Mouse (Mus musculus) MEL (cell line): ENCODE measurements around the gene Acoxl.

Experiments
- BHLHE40 ChIP-seq: IDR thresholded peaks from 2 replicates; pipeline ENCODE4 v1.6.1; 2012; ENCODE audit warnings: low read depth, mild to moderate bottlenecking, inconsistent platforms, low read length, improper control_type of control experiment, borderline replicate concordance
- CHD1 ChIP-seq: IDR thresholded peaks from 2 replicates; pipeline ENCODE4 v1.6.1; 2012; ENCODE audit warnings: low read depth, mild to moderate bottlenecking, inconsistent platforms, low read length, improper control_type of control experiment
- CHD2 ChIP-seq: IDR thresholded peaks from 2 replicates; pipeline ENCODE4 v1.6.1; 2011; ENCODE audit warnings: low read length, improper control_type of control experiment
- CTCF ChIP-seq, 3 experiments: IDR thresholded peaks in 2 of 3; conservative IDR thresholded peaks in 1 of 3; 2 replicates each; pipeline ENCODE4 v1.5.1; 2011 to 2012; ENCODE audit warnings: low read length in 3 of 3, low read depth in 2 of 3, mild to moderate bottlenecking in 2 of 3, improper control_type of control experiment in 1 of 3, inconsistent platforms in 1 of 3, mixed read lengths in 1 of 3, moderate library complexity in 1 of 3; ENCODE audit not compliant: control insufficient read depth in 1 of 3, insufficient read depth in 1 of 3, poor library complexity in 1 of 3, severe bottlenecking in 1 of 3
- EP300 ChIP-seq, 2 experiments: IDR thresholded peaks; 2 replicates each; pipeline ENCODE4 v1.6.1; 2011; ENCODE audit warnings: improper control_type of control experiment in 2 of 2, low read length in 2 of 2, low read depth in 1 of 2, mild to moderate bottlenecking in 1 of 2
- ETS1 ChIP-seq: IDR thresholded peaks from 2 replicates; pipeline ENCODE4 v1.6.1; 2012; ENCODE audit warnings: low read depth, mild to moderate bottlenecking, inconsistent platforms, low read length, improper control_type of control experiment, moderate library complexity
- JUND ChIP-seq: IDR thresholded peaks from 2 replicates; pipeline ENCODE4 v1.6.1; 2011; ENCODE audit warnings: low read depth, mild to moderate bottlenecking, improper control_type of control experiment, low read length
- MXI1 ChIP-seq: IDR thresholded peaks from 2 replicates; pipeline ENCODE4 v1.6.1; 2011; ENCODE audit warnings: mild to moderate bottlenecking, low read depth, low read length, improper control_type of control experiment
- POLR2A ChIP-seq, 2 experiments: IDR thresholded peaks; 2 replicates each; pipeline ENCODE4 v1.6.1; 2011 to 2012; ENCODE audit warnings: low read length in 2 of 2, mild to moderate bottlenecking in 2 of 2, control low read depth in 1 of 2, improper control_type of control experiment in 1 of 2, low read depth in 1 of 2, moderate library complexity in 1 of 2; ENCODE audit not compliant: control insufficient read depth in 1 of 2, insufficient read depth in 1 of 2, poor library complexity in 1 of 2
- TCF12 ChIP-seq: IDR thresholded peaks from 2 replicates; pipeline ENCODE4 v1.6.1; 2014; ENCODE audit warnings: low read depth, mild to moderate bottlenecking, inconsistent platforms, low read length, improper control_type of control experiment, moderate library complexity
- USF2 ChIP-seq, 2 experiments: IDR thresholded peaks; 2 replicates each; pipeline ENCODE4 v1.6.1; 2011 to 2012; ENCODE audit warnings: improper control_type of control experiment in 2 of 2, low read length in 2 of 2, borderline replicate concordance in 1 of 2, inconsistent platforms in 1 of 2, low read depth in 1 of 2, mild to moderate bottlenecking in 1 of 2; ENCODE audit not compliant: insufficient read depth in 1 of 2
- ZC3H11A ChIP-seq: IDR thresholded peaks from 2 replicates; pipeline ENCODE4 v1.6.1; 2012; ENCODE audit warnings: low read depth, mild to moderate bottlenecking, inconsistent platforms, low read length, improper control_type of control experiment
- ZKSCAN1 ChIP-seq: IDR thresholded peaks from 2 replicates; pipeline ENCODE4 v1.6.1; 2012; ENCODE audit warnings: low read depth, mild to moderate bottlenecking, inconsistent platforms, low read length, improper control_type of control experiment, moderate library complexity
- ZMIZ1 ChIP-seq: IDR thresholded peaks from 2 replicates; pipeline ENCODE4 v1.6.1; 2012; ENCODE audit warnings: low read depth, mild to moderate bottlenecking, inconsistent platforms, low read length, improper control_type of control experiment, moderate library complexity

- TF ChIP-seq EP300 (IDR thresholded peaks at IDR 0.05; ENCODE audit: low read depth in 1 of 2, low read length in 2 of 2) (no peak), POLR2A (IDR thresholded peaks at IDR 0.05; ENCODE audit: control insufficient read depth in 1 of 2, insufficient read depth in 1 of 2, low read depth in 1 of 2, low read length in 2 of 2, poor library complexity in 1 of 2) (no peak), CTCF (IDR thresholded peaks at IDR 0.05 in 2 of 3, conservative IDR thresholded peaks at IDR 0.05 in 1 of 3; ENCODE audit: control insufficient read depth in 1 of 3, insufficient read depth in 1 of 3, low read depth in 2 of 3, low read length in 3 of 3, poor library complexity in 1 of 3, severe bottlenecking in 1 of 3) (no peak), ZKSCAN1 (no peak), MXI1 (no peak), JUND (no peak), TCF12 (no peak), BHLHE40 (no peak), CHD1 (no peak), USF2 (IDR thresholded peaks at IDR 0.05; ENCODE audit: borderline replicate concordance in 1 of 2, insufficient read depth in 1 of 2, low read depth in 1 of 2, low read length in 2 of 2) (no peak), CHD2 (no peak), ZC3H11A (no peak), ZMIZ1 (no peak), ETS1 (no peak)
Observed at GRCm38 (mm10) chr2:127939206-127939605, 100.5 kb downstream of the Acoxl start.
